Mouse (Mus musculus) NIH3T3 (cell line): ENCODE measurements around the gene Wdr1.

Experiments
- DNase-seq: peaks from one replicate; pipeline ENCODE4 v3.0.0-alpha.2; 2012; ENCODE audit warnings: low read depth

Gene Wdr1

DNA sequence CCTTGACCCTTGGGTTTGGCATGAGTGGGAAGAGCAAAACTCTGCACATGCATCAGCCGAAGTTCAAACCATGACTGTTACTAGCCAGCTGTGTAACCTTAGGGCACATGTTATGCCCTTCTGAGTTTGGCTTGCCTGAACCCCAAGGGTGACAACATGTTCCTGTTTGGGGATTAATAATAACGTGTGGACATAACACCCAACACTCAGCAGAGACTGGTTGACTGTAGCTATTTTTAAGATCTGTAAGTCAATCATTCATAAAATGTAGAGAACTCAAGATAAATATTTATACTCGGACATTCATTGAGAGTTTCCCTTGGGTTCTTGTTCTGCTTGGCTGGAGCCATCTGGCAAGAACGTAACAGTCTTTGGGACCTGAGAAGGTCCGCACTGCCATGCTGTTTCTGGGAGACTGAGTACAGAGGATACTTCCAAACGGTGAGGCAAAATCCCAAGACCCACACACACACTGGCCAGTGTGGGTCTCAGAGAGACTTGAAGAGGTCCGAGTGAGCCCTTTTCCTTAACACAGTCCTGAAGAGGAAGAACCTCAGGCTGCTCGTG is 66.4 kb downstream of the Wdr1 start:
- DNase-seq = no peak

DNA sequence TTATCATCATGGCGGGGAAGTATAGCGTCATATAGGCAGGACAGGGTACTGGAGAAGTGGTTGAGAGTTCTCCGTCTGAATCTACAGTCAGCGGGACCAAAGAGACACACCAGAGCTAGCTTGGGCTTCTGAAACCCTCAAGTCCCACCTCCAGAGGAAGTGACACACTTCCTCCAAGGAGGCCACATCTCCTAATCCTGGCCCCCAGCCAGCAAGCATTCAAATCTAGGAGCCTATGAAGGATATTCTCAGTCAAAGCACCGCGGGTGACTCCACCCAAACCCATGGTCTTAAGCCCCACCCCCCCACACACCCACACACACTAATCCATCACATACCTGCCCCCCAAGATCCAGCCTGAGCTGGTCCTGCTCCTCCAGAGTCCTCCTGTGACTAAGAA is 69.1 kb downstream of the Wdr1 start:
- peak; percentile 11 for DNase-seq

DNA sequence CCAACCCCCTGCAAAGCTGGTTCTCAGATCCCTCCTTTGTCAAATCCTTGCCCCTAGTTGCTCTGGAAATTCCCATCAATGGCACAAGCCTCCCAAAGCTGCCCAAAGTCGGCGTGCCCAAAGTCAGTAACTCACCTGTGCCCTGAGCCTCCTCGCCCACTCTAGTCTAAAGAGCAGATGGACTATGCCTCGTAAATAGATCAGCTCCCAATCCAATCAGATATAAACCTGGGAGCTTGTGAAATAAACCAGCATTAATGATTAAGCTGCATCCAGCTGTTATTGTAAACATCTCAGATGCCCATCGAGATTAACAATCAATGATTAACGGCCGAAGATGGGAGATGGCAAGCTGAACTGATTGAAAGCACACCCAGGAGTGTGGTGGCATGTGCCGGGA is 71.3 kb downstream of the Wdr1 start:
- no peak for DNase-seq

DNA sequence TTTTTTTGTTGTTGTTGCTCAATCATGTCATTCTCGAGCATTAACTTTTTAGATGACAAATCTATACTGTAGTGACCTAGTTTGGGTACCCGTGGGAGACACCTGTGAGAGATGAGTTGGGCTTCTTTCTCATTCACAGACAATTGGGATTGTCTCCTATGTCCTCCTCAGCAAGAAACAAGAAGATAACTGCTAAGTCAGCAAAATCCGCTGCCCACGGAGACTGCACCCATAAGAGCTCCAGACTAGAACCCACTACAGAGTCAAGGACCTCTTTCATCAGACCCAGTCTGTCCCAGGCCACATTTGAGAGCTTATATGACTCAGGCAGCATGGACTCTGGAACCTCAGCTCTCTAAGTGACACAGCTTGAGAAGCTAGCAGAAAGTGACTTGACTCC is 73.3 kb downstream of the Wdr1 start:
- no peak for DNase-seq

DNA sequence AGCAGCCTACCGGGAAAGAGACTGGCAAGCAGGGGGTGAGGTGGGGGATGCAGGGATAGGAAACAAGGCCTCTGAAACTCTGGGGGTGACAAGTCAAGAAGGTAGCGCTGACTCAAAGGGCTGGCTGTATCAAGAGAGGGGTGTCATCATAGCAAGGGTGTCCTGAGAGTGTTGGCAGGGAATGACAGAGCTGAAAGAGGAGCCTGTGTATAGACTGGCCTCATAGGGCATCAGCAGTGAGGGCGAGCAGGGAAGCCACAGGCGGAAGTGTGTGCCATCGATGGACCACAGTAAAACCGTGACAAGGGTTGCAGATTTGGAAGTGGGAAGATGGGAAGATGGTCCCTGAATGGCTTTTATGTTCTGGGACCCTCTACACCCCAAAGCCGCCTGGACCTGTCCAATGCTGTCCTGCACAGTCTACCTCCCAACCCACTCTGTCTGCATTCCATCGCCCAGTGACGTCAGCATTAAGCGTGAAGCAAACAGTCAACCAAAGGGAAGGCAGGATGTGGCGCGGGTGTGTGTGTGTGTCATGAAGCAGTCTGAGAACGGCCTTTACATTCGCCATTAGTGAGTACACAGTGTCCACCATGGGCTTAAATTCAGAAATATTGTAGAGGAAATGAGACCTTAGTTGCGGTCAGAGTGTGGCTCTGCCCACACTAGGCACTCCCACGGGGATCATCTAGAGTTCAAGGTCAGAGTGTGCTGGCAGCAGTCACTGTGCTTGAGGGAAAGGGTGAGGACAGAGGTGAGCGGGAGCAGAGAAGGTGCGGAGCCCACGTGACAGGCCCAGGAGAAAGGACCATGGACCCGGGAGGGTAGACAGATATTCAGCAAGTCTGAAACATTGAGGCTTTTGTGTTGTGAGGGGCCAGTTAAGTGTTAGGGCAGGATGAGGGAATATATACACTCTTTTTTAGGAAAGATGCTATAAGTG is 74.1 kb downstream of the Wdr1 start:
- DNase-seq = no peak

DNA sequence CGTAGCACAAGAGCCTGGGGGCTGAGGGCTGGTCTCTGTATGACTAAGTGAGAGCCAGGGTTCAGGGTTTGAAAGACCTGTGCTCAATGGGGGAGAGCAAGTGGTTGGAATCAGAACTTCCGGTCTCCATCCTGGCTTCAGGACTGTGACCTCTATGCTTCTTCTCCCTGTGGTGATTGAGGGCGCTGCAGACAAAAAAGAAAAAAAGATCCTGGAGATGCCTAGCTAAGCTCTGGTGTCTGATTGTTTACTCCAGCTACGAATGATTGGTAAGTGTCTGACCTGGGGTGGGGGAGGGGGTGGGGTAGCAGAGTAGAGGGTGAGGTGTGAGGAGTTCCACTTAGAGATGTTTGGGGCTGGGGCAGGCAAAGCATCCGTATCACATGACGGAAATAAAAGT is 75.0 kb downstream of the Wdr1 start:
- DNase-seq = no peak

DNA sequence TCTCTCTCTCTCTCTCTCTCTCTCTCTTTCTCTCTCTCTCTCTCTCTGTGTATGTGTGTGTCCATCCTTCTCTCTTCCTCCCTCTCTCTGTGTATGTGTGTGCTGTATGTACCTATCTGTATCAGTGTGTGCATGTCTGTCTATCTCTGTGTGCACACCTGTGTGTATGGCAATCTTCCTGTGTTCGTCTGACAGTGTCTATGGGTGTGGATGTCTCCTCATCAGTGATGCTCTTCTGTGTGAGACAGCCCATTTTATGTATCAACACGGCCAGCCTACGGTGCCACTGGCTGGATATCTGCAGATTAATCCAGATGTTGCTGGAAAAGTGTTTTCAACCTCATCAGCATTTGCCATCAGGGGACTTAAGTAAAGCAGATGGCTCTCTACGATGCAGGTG is 75.8 kb downstream of the Wdr1 start:
- no peak for DNase-seq

DNA sequence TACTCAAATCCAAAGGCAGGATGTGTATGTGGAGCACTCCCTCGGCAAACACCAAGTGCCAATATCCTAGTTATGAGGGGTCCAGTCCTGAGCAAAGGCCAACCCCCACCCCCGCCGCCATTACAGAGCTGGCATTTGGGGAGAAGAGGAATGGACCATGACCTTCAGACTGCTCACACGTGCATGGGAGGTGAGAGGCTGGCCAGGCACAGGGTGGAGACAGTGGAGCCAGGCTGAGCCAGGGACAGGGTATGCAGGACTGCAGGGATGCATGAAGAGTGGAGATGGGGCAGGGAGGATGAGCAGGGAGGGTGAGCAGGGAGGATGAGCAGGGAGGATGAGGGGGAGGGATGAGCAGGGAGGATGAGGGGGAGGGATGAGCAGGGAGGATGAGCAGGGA is 77.1 kb downstream of the Wdr1 start:
- no peak for DNase-seq

DNA sequence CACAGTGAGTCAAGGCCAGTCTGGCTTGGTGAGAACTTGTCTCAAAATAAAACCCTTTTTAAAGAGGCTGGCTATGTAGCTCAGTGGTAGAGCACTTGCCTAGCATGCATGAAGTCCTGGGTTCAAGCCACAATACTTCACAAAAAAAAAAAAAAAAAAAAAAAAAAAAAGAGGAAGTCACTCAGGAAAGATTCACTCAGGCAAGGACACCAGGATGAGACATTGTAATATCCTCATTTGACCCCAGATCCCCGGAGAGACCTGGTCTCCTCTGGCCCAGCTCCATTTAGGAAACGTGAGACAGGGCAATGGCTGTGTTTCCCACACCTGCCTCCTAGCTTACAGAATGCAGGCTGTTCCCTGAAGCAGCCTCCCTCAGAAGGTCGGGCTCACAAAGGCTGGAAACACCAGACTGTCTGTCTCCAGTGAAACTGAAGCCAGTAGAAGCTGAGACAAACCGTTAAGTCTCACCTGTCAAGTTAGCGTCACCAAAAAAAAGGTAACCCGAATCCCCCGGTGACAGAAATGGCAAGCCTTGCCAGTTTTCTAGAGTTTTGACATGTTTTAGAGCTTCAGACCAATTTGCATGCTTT is 79.4 kb downstream of the Wdr1 start:
- no peak for DNase-seq

DNA sequence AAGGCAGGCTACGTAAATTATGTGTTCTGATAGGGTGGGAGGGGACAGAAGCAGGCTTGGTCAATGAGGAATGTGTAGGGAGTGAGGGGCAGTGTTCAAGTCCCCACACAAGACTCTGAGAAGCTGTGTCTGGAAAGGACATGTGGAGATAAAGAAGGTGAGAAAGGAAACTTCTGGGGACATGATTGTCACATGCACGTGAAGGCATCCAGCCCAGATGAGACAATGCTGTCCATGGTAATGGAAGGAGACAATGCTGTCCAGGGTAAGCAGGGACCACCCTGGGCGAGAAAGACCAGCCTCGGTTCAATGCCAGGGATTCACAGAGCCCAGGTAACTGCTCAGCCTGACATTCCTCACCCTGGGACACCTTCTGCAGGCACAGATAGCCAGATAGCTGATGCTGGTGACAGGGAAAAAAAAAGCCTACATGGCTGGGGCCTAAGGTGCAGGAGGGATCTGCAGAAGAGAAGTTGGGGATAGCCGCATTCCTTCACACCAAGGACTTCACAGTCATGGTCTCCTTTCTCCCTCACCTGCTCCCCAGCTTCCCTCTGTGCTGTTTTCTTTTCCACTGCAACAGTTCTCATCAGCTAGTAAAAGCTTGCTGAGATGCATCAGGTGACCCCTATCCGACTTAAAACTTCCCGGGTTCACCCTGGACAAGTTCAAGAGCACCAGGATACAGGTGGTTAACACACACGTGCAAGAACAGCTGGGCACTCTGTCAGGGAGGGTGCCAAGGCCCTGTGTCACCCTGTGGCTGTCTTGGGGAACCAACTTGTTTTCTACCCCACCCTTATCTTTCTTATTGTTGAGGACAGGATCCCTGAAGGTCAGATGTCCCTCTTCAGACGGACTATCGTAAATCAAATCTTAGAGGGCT is 82.0 kb downstream of the Wdr1 start:
- no peak for DNase-seq

DNA sequence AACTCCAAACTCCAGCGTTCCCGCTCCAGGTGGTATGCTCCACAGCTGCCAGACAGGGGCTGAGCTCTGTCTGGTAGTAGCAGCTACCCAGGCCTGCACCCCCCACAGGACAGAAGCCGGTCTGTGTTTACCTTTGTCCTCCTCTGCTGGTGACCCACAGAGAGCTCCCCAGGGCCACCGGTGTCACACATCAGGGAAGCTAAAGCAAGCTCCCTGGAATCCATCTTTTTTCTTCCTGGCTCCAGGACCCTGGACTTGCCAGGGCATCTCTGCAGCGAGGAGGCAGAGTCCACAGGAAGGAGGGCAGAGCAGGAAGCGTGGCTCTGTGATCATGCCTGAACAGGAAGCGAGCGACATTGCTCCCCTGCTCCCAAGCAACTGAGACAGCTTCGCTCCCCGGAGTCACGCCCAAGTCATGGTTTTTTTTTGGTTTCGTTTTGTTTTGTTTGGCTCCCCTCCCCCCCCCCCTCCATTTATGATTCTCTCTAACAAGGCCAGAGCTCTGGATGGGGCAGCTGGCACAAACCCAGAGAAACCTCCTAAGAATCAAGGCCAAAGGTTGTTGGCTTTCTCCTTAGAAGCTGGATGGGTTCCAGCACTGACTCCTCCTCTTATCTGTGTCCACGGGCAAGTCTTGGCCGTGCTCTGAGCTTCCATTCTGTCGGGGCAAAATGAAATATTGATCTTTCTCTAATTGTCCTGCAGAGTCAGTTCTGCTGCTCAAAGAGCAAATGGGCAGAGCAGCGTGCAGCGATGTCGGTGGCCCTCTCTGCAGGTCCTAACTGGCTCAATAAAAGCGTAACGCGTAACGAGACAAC is 82.9 kb downstream of the Wdr1 start:
- peak; percentile 61 for DNase-seq

DNA sequence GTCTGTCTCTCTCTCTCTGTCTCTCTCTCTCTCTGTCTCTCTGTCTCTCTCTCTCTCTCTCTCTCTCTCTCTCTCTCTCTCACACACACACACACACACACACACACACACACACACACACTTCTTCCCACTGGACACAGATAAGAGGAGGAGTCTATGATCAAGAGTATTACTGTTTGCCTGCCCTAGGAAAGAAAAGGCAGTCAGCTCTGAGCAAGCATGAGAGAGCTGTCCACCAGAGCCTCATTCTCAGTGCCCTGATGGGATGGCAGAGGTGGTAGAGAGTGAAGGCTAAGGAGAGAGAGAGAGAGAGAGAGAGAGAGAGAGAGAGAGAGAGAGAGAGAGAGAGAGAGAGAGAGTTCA is 83.5 kb downstream of the Wdr1 start:
- DNase-seq = peak; percentile 35

DNA sequence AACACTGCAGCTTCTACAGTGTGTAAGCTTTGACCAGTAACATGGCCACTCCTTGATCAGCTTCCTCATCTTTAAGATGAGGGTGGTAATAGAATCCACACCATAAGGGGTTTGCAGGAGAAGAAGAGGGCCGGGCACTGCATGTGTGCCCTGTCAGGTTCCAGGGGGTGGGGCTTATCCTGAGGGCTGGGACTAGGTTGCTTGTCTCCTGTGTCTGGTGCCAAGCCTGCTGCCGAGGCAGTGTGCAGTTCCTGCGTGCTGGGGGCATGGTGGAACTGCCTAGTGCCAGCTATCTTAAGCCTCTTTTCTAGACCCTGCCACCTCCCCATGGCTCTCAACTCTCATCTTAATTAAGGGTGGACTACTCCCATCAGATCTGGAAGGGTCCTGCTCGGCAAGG is 84.0 kb downstream of the Wdr1 start:
- peak; percentile 15 for DNase-seq

DNA sequence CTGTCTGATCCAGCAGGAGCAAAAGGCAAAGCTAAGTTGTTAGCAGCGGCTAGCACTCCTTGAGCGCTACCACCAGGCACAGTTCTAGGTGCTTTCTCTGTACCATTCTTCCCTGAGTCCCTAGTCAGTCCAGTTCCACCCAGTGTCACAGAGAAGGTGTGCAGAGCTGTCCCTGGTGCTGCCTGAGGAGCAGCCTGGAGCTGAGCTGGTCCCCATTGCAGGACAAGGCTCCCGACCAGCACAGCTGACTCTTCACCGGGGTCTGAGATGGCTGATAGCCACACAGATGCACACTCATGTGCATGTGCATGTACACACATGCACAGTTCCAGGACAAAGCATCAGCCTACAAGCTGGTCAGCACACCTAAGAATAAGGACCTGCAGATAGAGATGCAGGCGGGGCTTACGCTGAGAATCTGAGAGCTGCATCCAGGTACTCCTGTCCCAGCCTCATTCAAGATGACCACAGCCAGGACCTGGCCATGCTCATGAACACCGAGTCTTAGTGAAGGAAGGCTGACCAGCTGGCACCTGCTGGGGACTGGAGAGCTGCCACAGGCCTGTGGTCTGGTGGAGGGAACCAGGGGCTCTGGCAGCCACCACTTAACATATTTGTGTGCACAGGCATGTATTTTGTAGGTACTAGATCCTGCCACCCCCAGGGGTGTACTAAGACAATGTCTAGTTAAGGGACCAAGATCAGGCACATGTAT is 85.1 kb downstream of the Wdr1 start:
- no peak for DNase-seq

DNA sequence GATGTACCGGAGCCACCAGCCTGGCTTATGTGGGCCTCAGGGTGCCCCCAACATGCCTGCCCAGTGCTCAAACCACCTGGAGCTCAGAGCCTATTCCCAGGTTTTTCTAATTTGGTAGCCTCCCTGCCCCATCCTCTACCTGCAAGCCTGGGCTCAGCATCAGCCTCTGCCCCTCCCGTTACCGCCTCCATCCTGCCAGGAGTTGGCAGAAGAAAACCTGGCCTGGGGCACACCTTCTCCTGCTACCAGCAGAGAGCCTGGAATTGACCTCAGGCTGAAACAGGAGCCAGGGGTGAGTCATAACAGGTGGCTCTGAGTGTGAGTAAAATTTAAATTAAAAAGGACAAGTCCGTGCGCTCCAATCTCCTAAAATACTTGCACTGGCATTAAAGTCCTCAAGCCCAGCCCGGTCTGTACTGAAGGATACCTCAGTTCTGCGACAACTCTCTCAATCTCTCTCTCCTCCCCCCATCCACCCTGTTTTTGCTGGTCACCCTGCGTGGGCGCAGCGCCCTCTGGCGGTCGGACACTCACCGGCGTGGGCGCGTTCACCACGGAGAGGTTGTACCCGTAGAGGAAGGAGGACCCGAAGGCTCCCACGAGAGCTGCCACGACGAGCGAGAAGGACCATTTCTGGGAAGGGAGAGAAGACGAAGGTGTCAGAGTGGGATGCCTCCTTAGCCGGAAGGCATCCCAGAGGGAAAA is 86.0 kb downstream of the Wdr1 start:
- no peak for DNase-seq
